Mouse (Mus musculus) mesoderm, embryonic 11.5 days (tissue): ENCODE data around the gene Ybx2.

Experiments
- DNase-seq: peaks from one replicate; pipeline ENCODE4 v3.0.0-alpha.2; 2012; ENCODE audit warnings: low read depth, low spot score

Ybx2 gene

GRCm38 (mm10) chr11:69935137-69935879 lies at the start of gene Ybx2:
TSS of gene Ybx2 (plus strand) at chr11:69935796.
- peak; percentile 91 for DNase-seq

GRCm38 (mm10) chr11:69886907-69887635 lies 48.5 kb upstream of the Ybx2 start:
- DNase-seq, result no peak

GRCm38 (mm10) chr11:69891482-69891881 lies 44.1 kb upstream of the Ybx2 start:
- DNase-seq, result no peak

GRCm38 (mm10) chr11:69894671-69895070 lies 40.9 kb upstream of the Ybx2 start:
- no peak for DNase-seq

- no peak for DNase-seq
Observed at GRCm38 (mm10) chr11:69895291-69895690, 40.3 kb upstream of the Ybx2 start, which contains the start of gene Acap1. TSS of gene Acap1 (minus strand) at chr11:69895539.

- no peak for DNase-seq
Observed at GRCm38 (mm10) chr11:69899870-69900269, 35.7 kb upstream of the Ybx2 start.

DNA sequence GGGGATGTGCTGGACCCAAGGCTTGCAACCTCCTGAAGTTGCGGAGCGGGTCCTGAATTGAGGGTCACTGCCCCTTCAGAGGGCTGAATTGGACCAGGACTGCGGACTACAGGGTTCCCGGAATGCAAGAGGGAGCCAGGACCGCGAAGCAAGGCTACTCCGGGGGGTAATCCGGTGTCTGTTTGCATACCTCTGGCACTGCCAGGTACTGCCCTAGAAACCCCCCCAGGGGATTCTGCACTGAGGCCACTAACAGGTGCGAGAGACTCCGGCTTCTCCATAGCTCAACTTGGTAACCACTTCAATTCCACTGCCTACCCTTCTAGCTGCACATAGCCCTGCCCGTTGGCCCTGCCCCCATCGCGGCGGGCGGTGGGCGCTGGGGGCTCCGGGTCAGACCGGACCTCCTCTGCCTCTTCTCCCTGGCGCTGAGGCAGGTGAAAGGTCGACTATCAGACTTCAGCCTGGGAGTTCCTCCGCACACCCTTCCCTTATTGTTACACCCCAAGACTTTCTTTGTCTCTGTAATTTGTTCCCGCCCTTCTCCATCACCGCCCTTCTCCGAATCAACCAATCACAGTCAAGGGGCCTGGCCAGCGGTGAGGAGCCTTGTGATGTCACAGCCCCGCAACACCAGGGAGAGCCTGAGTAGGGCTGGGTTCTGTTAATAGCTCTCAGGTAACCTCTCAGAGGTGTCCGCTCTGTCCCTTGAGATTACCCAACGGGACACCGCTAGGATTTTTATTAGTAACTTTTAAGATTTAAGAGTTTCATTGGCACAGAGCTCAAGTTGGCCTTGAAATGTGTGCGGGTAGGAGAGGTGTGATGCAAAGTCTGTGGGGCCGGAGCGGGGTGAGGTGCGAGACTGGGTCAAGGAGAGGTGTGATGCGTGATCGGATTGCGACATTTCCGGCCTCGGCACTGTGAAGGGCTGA lies 34.9 kb upstream of the Ybx2 start, which contains the start of the genes 2810408A11Rik and Neurl4:
Gene 2810408A11Rik, minus strand, starts transcription at position 517 of the 935 bp plus-strand sequence.
Gene Neurl4, plus strand, starts transcription at position 602 of the 935 bp plus-strand sequence.
- peak; percentile 97 for DNase-seq

GRCm38 (mm10) chr11:69901406-69901846 lies 34.2 kb upstream of the Ybx2 start:
- DNase-seq, result peak; percentile 99

GRCm38 (mm10) chr11:69901993-69902392 lies 33.6 kb upstream of the Ybx2 start:
- no peak for DNase-seq

GRCm38 (mm10) chr11:69902972-69903371 lies 32.6 kb upstream of the Ybx2 start:
- DNase-seq, result no peak

DNA sequence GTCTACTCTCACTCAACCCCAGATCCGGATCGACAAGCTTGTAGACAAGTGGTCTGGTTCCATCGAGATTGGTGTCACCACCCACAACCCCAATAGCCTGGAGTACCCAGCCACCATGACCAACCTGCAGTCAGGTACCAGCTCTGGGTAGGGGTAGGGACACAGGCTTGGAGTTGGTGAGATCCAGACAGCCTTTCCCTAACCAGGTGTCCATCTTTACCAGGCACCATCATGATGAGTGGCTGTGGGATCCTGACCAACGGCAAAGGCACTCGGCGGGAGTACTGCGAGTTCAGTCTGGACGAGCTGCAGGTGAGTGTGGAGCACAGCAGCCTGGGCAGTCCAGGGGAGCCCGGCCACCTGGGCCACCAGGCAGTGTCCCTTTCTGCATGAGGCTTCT lies 31.3 kb upstream of the Ybx2 start:
- DNase-seq, result no peak

DNA sequence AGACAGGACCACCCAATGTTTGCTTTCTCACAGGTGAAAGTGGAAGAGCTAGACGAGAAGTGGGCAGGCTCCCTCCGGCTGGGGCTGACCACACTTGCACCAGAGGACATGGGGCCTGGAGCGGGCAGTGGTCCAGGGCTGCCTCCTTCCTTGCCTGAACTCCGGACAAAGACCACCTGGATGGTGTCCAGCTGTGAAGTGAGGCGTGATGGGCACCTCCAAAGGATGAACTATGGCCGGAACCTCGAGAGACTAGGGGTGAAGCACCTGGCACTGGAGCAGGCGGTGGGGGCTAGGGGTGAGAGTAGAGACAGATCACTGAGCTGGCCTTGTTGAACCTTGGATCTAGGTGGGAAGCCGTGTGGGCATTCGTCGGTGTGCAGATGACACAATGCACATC lies 27.0 kb upstream of the Ybx2 start:
- DNase-seq, result no peak

- DNase-seq, result no peak
Observed at GRCm38 (mm10) chr11:69909174-69909573, 26.4 kb upstream of the Ybx2 start.

GRCm38 (mm10) chr11:69910177-69910576 lies 25.4 kb upstream of the Ybx2 start:
- DNase-seq, result no peak

- DNase-seq, result no peak
Observed at GRCm38 (mm10) chr11:69910781-69911560, 24.6 kb upstream of the Ybx2 start.

DNA sequence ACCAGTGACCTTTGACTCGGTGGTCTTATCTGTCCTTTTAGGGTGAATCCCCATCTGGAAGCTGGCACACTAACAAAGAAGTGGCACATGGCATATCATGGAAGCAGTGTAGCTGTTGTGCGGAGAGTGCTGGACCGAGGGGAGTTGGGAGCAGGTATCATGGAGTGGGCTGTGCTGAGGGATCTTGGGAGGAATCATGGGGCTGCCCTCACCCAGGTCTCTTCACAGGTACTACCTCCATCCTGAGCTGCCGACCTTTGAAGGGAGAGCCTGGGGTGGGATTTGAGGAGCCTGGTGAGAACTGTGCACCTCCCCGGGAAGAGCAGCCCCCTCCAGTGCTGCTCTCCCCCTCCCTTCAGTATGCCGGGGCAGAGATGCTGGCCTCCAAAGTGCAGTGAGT lies 23.9 kb upstream of the Ybx2 start:
- DNase-seq, result no peak

DNA sequence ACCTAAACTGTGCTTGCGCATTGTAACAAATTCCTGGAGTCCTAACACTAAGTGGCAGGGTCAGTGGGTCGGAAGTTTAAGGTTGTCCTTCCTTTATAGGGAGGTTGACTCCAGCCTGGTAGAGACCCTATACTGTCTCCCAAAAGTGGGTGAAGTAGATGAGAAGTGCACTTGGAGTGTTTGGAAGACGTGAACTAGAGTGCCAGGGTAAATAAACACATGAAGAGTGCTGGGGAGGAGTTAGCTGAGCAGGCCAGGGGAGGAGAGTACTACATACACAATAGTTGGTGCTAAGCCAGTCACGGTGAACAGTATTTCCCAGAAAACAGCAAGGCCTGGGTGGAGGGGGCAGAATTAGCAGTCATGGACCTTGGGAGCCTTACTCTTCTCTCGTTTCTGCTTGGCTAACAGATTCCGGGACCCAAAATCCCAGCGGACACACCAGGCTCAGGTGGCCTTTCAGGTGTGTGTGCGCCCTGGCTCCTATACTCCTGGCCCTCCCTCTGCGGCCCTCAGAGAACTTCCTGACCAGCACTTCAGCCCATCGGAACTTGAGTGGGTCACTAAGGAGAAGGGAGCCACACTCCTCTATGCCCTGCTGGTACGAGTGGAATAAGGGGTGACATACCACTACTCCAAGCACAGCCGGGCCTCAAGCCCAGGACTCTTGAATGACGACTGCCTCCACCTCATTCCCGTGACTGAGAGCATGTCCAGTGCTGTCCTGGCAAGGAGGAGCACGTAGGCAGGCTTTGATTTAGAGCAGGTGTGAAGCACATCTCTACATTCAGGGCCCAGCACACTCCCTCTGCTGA lies 22.7 kb upstream of the Ybx2 start:
- no peak for DNase-seq

- peak; percentile 96 for DNase-seq
Observed at GRCm38 (mm10) chr11:69913554-69914371, 21.8 kb upstream of the Ybx2 start, which contains the start of gene Gps2. TSS of gene Gps2 (plus strand) at chr11:69913888.

GRCm38 (mm10) chr11:69914372-69914764 lies 21.2 kb upstream of the Ybx2 start:
- no peak for DNase-seq
